Mouse (Mus musculus) kidney, adult 2 months (tissue): ENCODE measurements around the gene Otud5.

Experiments
- CTCF ChIP-seq: fragments of 200-500 bp; conservative IDR thresholded peaks from 2 replicates; pipeline ENCODE4 v1.5.1; 2011; ENCODE audit warnings: low read depth, mild to moderate bottlenecking, control low read depth, low read length, moderate library complexity, mixed read lengths; ENCODE audit not compliant: insufficient read depth, insufficient read length
- POLR2A ChIP-seq: fragments of 200-500 bp; IDR thresholded peaks from one replicate; pipeline ENCODE4 v1.6.1; 2011; ENCODE audit warnings: low read depth, low read length, control low read depth

GRCm38 (mm10) chrX:7869826-7870225 lies 28.7 kb downstream of the Otud5 start:
- no peak for TF ChIP-seq CTCF
- no peak for TF ChIP-seq POLR2A
